Mouse (Mus musculus) G1E (cell line): ENCODE data around the gene Ablim2. TPM values are rescaled to one million over a fixed set of nuclear protein-coding genes. Genes with fewer than 3 reads are reported as not detected.

Source experiments
- ATAC-seq: 2 replicates; pipeline ENCODE4 v1.8.0; 2016; ENCODE audit warnings: mild to moderate bottlenecking; ENCODE audit not compliant: insufficient number of reproducible peaks, poor library complexity, low FRiP score, severe bottlenecking; ENCODE audit errors: extremely low read depth
- DNase-seq: peaks from one replicate; pipeline ENCODE4 v3.0.0; 2012; ENCODE audit warnings: low spot score
- H3K27me3 ChIP-seq: 2 replicates; pipeline ENCODE4 v1.6.1; 2012; ENCODE audit warnings: mild to moderate bottlenecking, low read length, inconsistent platforms; ENCODE audit not compliant: insufficient read depth
- H3K36me3 ChIP-seq: replicated peaks from 2 replicates; pipeline ENCODE3; 2012; ENCODE audit warnings: mild to moderate bottlenecking, inconsistent platforms
- H3K4me1 ChIP-seq: 2 replicates; pipeline ENCODE4 v1.6.1; 2012; ENCODE audit warnings: low read depth, low read length, inconsistent platforms, mixed read lengths; ENCODE audit not compliant: insufficient read depth
- H3K4me3 ChIP-seq: 2 replicates; pipeline ENCODE4 v1.5.1; 2012; ENCODE audit warnings: low read depth, mild to moderate bottlenecking, inconsistent platforms, low read length, moderate library complexity, mixed read lengths
- H3K9me3 ChIP-seq: replicated peaks from 2 replicates; pipeline ENCODE4 v1.6.1; 2012; ENCODE audit warnings: inconsistent platforms
- CTCF ChIP-seq: IDR thresholded peaks from 2 replicates; pipeline ENCODE4 v1.5.1; 2012; ENCODE audit warnings: low read depth, low read length, inconsistent platforms, mixed read lengths
- GATA1 ChIP-seq: IDR thresholded peaks from 2 replicates; pipeline ENCODE4 v1.6.1; 2012; ENCODE audit warnings: borderline replicate concordance, low read length, inconsistent platforms, mixed read lengths
- GATA2 ChIP-seq: IDR thresholded peaks from 2 replicates; pipeline ENCODE4 v1.6.1; 2012; ENCODE audit warnings: low read depth, low read length, inconsistent platforms, borderline replicate concordance
- POLR2AphosphoS5 ChIP-seq: IDR thresholded peaks from 2 replicates; pipeline ENCODE4 v1.6.1; 2012; ENCODE audit warnings: low read depth, low read length, inconsistent platforms; ENCODE audit not compliant: insufficient replicate concordance
- TAL1 ChIP-seq: conservative IDR thresholded peaks from 2 replicates; pipeline ENCODE4 v1.6.1; 2012; ENCODE audit warnings: low read depth, low read length, inconsistent platforms, mixed read lengths
- polyA plus RNA-seq: library from polyadenylated mRNA; stranded (reverse); fragments of >175 nt; gene quantifications from 2 replicates; pipeline ENCODE4 v1.2.3, GENCODE M21; 2012
- total RNA-seq, 2 experiments: library from RNA; stranded (forward) in 1 of 2; stranded (reverse) in 1 of 2; fragments of 200-1000 nt in 1 of 2; fragments of >200 nt in 1 of 2; fragmentation: Nextera tagmentation in 1 of 2; gene quantifications; 2 replicates each; pipeline ENCODE4 v1.2.3; 2014 to 2017

The Ablim2 gene
- total and polyA plus RNA-seq, 3 experiments: 0.16 TPM; not detected in 2

GRCm38 (mm10) chr5:35727447-35727846, 30.2 kb upstream of the Ablim2 start:
- no peaks in the 10 kb centered on the region for H3K9me3 ChIP-seq
- no peak overlapping the region for H3K4me3 ChIP-seq
- H3K4me1 ChIP-seq: no peaks in the 10 kb centered on the region
- no peaks in the 10 kb centered on the region for H3K36me3 ChIP-seq
- H3K27me3 ChIP-seq: peaks cover 6% of the 10 kb centered on the region; the same call in 1 of the 2 replicates
- DNase-seq (no peak), ATAC-seq (no peak)
- TF ChIP-seq POLR2AphosphoS5 (no peak), GATA1 (no peak), GATA2 (no peak), TAL1 (no peak)

GRCm38 (mm10) chr5:35728344-35728956, 29.2 kb upstream of the Ablim2 start:
- Histone ChIP-seq H3K4me3 (no peak overlapping the region), H3K36me3 (no peaks in the 10 kb centered on the region), H3K4me1 (no peaks in the 10 kb centered on the region), H3K27me3 (peaks cover 6% of the 10 kb centered on the region; the same call in 1 of the 2 replicates), H3K9me3 (no peaks in the 10 kb centered on the region)
- ATAC-seq: no peak
- TF ChIP-seq GATA2: no peak
- TF ChIP-seq TAL1: no peak
- TF ChIP-seq POLR2AphosphoS5: no peak
- TF ChIP-seq CTCF: no peak
- TF ChIP-seq GATA1: no peak
- no peak for DNase-seq

GRCm38 (mm10) chr5:35728957-35729460, 28.7 kb upstream of the Ablim2 start:
- DNase-seq (no peak), ATAC-seq (no peak; the same call in 1 of the 2 replicates)
- no peaks in the 10 kb centered on the region for H3K4me1 ChIP-seq
- no peaks in the 10 kb centered on the region for H3K36me3 ChIP-seq
- 0 out of 2 replicates have a peak, but pooled peaks cover 3% of the 10 kb centered on the region for H3K27me3 ChIP-seq
- H3K9me3 ChIP-seq: no peaks in the 10 kb centered on the region
- no peak for TF ChIP-seq GATA1
- TF ChIP-seq POLR2AphosphoS5: no peak
- TF ChIP-seq GATA2: no peak
- TF ChIP-seq CTCF: no peak
- no peak for TF ChIP-seq TAL1
- H3K4me3 ChIP-seq: no peak overlapping the region

GRCm38 (mm10) chr5:35729844-35730243, 27.8 kb upstream of the Ablim2 start:
- no peaks in the 10 kb centered on the region for H3K9me3 ChIP-seq
- no peak for ATAC-seq
- H3K36me3 ChIP-seq: no peaks in the 10 kb centered on the region
- H3K4me3 ChIP-seq: no peak overlapping the region
- DNase-seq: no peak
- H3K4me1 ChIP-seq: no peaks in the 10 kb centered on the region
- H3K27me3 ChIP-seq: 0 out of 2 replicates have a peak, but pooled peaks cover 3% of the 10 kb centered on the region
- TF ChIP-seq TAL1 (no peak), CTCF (no peak), GATA2 (no peak), POLR2AphosphoS5 (no peak), GATA1 (no peak)

- no peaks in the 10 kb centered on the region for H3K4me1 ChIP-seq
- DNase-seq (no peak), ATAC-seq (no peak)
- TF ChIP-seq CTCF: no peak
- H3K4me3 ChIP-seq: no peak overlapping the region
- H3K36me3 ChIP-seq: no peaks in the 10 kb centered on the region
- H3K27me3 ChIP-seq: 0 out of 2 replicates have a peak, but pooled peaks cover 3% of the 10 kb centered on the region
- H3K9me3 ChIP-seq: no peaks in the 10 kb centered on the region
Measured at GRCm38 (mm10) chr5:35730552-35730951, 27.1 kb upstream of the Ablim2 start.

- H3K27me3 ChIP-seq: no peaks in the 10 kb centered on the region
- no peak overlapping the region for H3K4me3 ChIP-seq
- H3K36me3 ChIP-seq: no peaks in the 10 kb centered on the region
- TF ChIP-seq CTCF (no peak), GATA1 (no peak), POLR2AphosphoS5 (no peak), TAL1 (no peak), GATA2 (no peak)
- H3K4me1 ChIP-seq: no peaks in the 10 kb centered on the region
- no peak for DNase-seq
- H3K9me3 ChIP-seq: no peaks in the 10 kb centered on the region
- no peak for ATAC-seq
Measured at GRCm38 (mm10) chr5:35731006-35731405, 26.7 kb upstream of the Ablim2 start.
